ENCODE assay signal across 26 mouse cellular contexts in genomic region chr1:155167453-155167852, GRCm38 (mm10). TPM values are rescaled to one million over a fixed set of nuclear protein-coding genes. Genes with fewer than 3 reads are reported as not detected.
DNase-seq lines count a peak whose midpoint lies in the region; ATAC-seq and TF ChIP-seq lines count a peak whose summit lies in the region.
"Had no signal": no experiment of that assay in that cellular context is flagged by ENCODE, and none has a peak within 500 bp of the region (broad histone marks: within the 10 kb centered on the region; RNA-seq: fewer than 3 reads in every experiment).

No protein-coding gene starts in this region.

- WGBS in forebrain, embryonic 15.5 days: 93% methylated on average over 3 of the region's 3 CpGs
- 85% methylated on average over 3 of the region's 3 CpGs for WGBS in forebrain, embryonic 12.5 days
- WGBS in lung, postnatal 0 days: 64% methylated on average over 3 of the region's 3 CpGs
- WGBS in lung, adult 2 months: 71% methylated on average over 3 of the region's 3 CpGs
- WGBS in kidney, embryonic 15.5 days: 79% methylated on average over 3 of the region's 3 CpGs

- H3K36me3 ChIP-seq in forebrain, embryonic 15.5 days: no peaks in the 10 kb centered on the region
- peaks cover 7% of the 10 kb centered on the region; the same call in 1 of the 2 replicates for H3K36me3 ChIP-seq in forebrain, embryonic 12.5 days (replicated peaks)
- no peaks in the 10 kb centered on the region for H3K36me3 ChIP-seq in lung, postnatal 0 days (ENCODE audit: insufficient read depth, low read length)
- H3K36me3 ChIP-seq in kidney, embryonic 15.5 days: 0 out of 2 replicates have a peak, but pooled peaks cover 3% of the 10 kb centered on the region
- H3K36me3 ChIP-seq: embryonic facial prominence, embryonic 15.5 days; hindbrain, embryonic 12.5 days had no signal

- TF ChIP-seq CTCF in lung, postnatal 0 days (IDR thresholded peaks at IDR 0.05): no peak
- no peak for TF ChIP-seq CTCF in lung, adult 2 months (IDR thresholded peaks at IDR 0.05; ENCODE audit: insufficient read depth, low read length)

- no peak overlapping the region for H3K4me3 ChIP-seq in forebrain, embryonic 15.5 days
- H3K4me3 ChIP-seq in forebrain, embryonic 12.5 days (replicated peaks): no peak overlapping the region
- no peak overlapping the region for H3K4me3 ChIP-seq in lung, postnatal 0 days (ENCODE audit: low read depth, low read length)
- no peak overlapping the region for H3K4me3 ChIP-seq in lung, adult 2 months (replicated peaks; ENCODE audit: extremely low read depth, low read depth, low read length)
- H3K4me3 ChIP-seq in kidney, embryonic 15.5 days (replicated peaks): no peak overlapping the region
- H3K4me3 ChIP-seq: embryonic facial prominence, embryonic 15.5 days; erythroblast, embryonic 14.5 days; forebrain, embryonic 10.5 days; gastrocnemius, adult 2 months; hindbrain, embryonic 12.5 days had no signal

- H3K27ac ChIP-seq in forebrain, embryonic 15.5 days (replicated peaks): 0 out of 2 replicates have a peak overlapping the region, but pooled peaks have one; percentile 8
- no peak overlapping the region for H3K27ac ChIP-seq in forebrain, embryonic 12.5 days
- no peak overlapping the region for H3K27ac ChIP-seq in lung, postnatal 0 days (ENCODE audit: low read length)
- no peak overlapping the region for H3K27ac ChIP-seq in kidney, embryonic 15.5 days
- H3K27ac ChIP-seq: embryonic facial prominence, embryonic 15.5 days; forebrain, embryonic 10.5 days; gastrocnemius, adult 2 months; hindbrain, embryonic 12.5 days had no signal

- H3K27me3 ChIP-seq in forebrain, embryonic 15.5 days: no peaks in the 10 kb centered on the region
- no peaks in the 10 kb centered on the region for H3K27me3 ChIP-seq in forebrain, embryonic 12.5 days
- H3K27me3 ChIP-seq in lung, postnatal 0 days (replicated peaks; ENCODE audit: insufficient read depth, low read length): no peaks in the 10 kb centered on the region
- H3K27me3 ChIP-seq in kidney, embryonic 15.5 days: no peaks in the 10 kb centered on the region
- H3K27me3 ChIP-seq: CH12.LX; embryonic facial prominence, embryonic 15.5 days; hindbrain, embryonic 12.5 days had no signal

- TF ChIP-seq POLR2A in lung, adult 2 months (IDR thresholded peaks at IDR 0.05; ENCODE audit: borderline replicate concordance, extremely low read depth, low read depth, low read length): no peak

- no peaks in the 10 kb centered on the region for H3K9me3 ChIP-seq in forebrain, embryonic 15.5 days
- no peaks in the 10 kb centered on the region for H3K9me3 ChIP-seq in forebrain, embryonic 12.5 days
- no peaks in the 10 kb centered on the region for H3K9me3 ChIP-seq in lung, postnatal 0 days (ENCODE audit: low read length)
- no peaks in the 10 kb centered on the region for H3K9me3 ChIP-seq in kidney, embryonic 15.5 days (replicated peaks)
- H3K9me3 ChIP-seq: embryonic facial prominence, embryonic 15.5 days; forebrain, embryonic 10.5 days; hindbrain, embryonic 12.5 days had no signal

- DNase-seq in lung, postnatal 0 days (ENCODE audit: low spot score): peak; percentile 41
- no peak for DNase-seq in lung, adult 2 months
- DNase-seq in CD4-positive helper T cell, adult 2 months (ENCODE audit: low read depth, low spot score): peak; percentile 35
- DNase-seq in adipocyte (ENCODE audit: low spot score): peak; percentile 62
- no peak for DNase-seq in spleen, adult 18-20 months
- DNase-seq: adrenal gland, postnatal 25 days; cerebellum, adult 11 months; cerebellum, adult 8-10 months; cerebellum, postnatal 14 days; embryo, embryonic 11 days; gastrocnemius, adult 2 months; gastrocnemius, postnatal 25 days; heart, adult 11 months; heart, postnatal 10 days; heart, postnatal 4 days had no signal

- H3K4me2 ChIP-seq in forebrain, embryonic 15.5 days (replicated peaks): no peak overlapping the region
- H3K4me2 ChIP-seq in forebrain, embryonic 12.5 days: no peak overlapping the region
- no peak overlapping the region for H3K4me2 ChIP-seq in lung, postnatal 0 days (replicated peaks; ENCODE audit: low read depth, low read length)
- H3K4me2 ChIP-seq in kidney, embryonic 15.5 days: no peak overlapping the region
- H3K4me2 ChIP-seq: embryonic facial prominence, embryonic 15.5 days; hindbrain, embryonic 12.5 days had no signal

- peaks cover 14% of the 10 kb centered on the region; the same call in 1 of the 2 replicates for H3K4me1 ChIP-seq in forebrain, embryonic 15.5 days
- peaks cover 7% of the 10 kb centered on the region for H3K4me1 ChIP-seq in forebrain, embryonic 12.5 days
- peaks cover 8% of the 10 kb centered on the region; the same call in 1 of the 2 replicates for H3K4me1 ChIP-seq in lung, postnatal 0 days (ENCODE audit: insufficient read depth, low read depth, low read length)
- H3K4me1 ChIP-seq in lung, adult 2 months (ENCODE audit: control insufficient read depth, insufficient read depth, low read length): peaks cover 9% of the 10 kb centered on the region; the same call in 1 of the 2 replicates
- peaks cover 3% of the 10 kb centered on the region; the same call in 1 of the 2 replicates for H3K4me1 ChIP-seq in kidney, embryonic 15.5 days
- H3K4me1 ChIP-seq: hindbrain, embryonic 12.5 days had no signal

- H3K9ac ChIP-seq in forebrain, embryonic 15.5 days (replicated peaks): no peak overlapping the region
- H3K9ac ChIP-seq in forebrain, embryonic 12.5 days: no peak overlapping the region
- H3K9ac ChIP-seq in lung, postnatal 0 days (replicated peaks; ENCODE audit: low read depth): no peak overlapping the region
- H3K9ac ChIP-seq in kidney, embryonic 15.5 days: no peak overlapping the region
- H3K9ac ChIP-seq: embryonic facial prominence, embryonic 15.5 days; hindbrain, embryonic 12.5 days had no signal

- no peak for TF ChIP-seq EP300 in lung, postnatal 0 days (IDR thresholded peaks at IDR 0.05)

- no peak for ATAC-seq in forebrain, embryonic 15.5 days (replicated peaks)
- ATAC-seq in forebrain, embryonic 12.5 days (ENCODE audit: low FRiP score): no peak
- ATAC-seq in lung, postnatal 0 days: peak; percentile 45
- ATAC-seq in kidney, embryonic 15.5 days (replicated peaks; ENCODE audit: low FRiP score): no peak
- ATAC-seq: forebrain, embryonic 16.5 days; hindbrain, embryonic 16.5 days; inflammation-experienced regulatory T-cells, adult 6 months had no signal

RNA-seq across cellular contexts. Expression of gene Stx6, which starts 8.9 kb away (rescaled TPM):
- 129 and 131 TPM in 2 replicates for polyA plus RNA-seq in forebrain, embryonic 15.5 days (2015; fragmentation: Nextera tagmentation; extraction: Ambion mirVana)
- 113 and 124 TPM in 2 replicates for polyA plus RNA-seq in forebrain, embryonic 12.5 days (2016; fragmentation: Nextera tagmentation; extraction: Ambion mirVana)
- polyA plus RNA-seq in lung, postnatal 0 days (2015; fragmentation: Nextera tagmentation; extraction: Ambion mirVana): 74.3 and 77.4 TPM in 2 replicates
- 81.6 and 83.1 TPM in 2 replicates for polyA plus RNA-seq in lung, adult 2 months (2012; rRNA removed)
- polyA plus RNA-seq in kidney, embryonic 15.5 days (2015; fragmentation: Nextera tagmentation; extraction: Ambion mirVana): 65.5 and 82.4 TPM in 2 replicates

RNA-seq across cellular contexts. Expression of gene Mr1, which starts 20.8 kb away (rescaled TPM):
- 0.59 and 0.83 TPM in 2 replicates for polyA plus RNA-seq in forebrain, embryonic 15.5 days (2015; fragmentation: Nextera tagmentation; extraction: Ambion mirVana)
- polyA plus RNA-seq in forebrain, embryonic 12.5 days (2016; fragmentation: Nextera tagmentation; extraction: Ambion mirVana): 0.85 and 1.3 TPM in 2 replicates
- polyA plus RNA-seq in lung, postnatal 0 days (2015; fragmentation: Nextera tagmentation; extraction: Ambion mirVana): 10.5 and 13.2 TPM in 2 replicates
- polyA plus RNA-seq in lung, adult 2 months (2012; rRNA removed): 6.3 and 11.1 TPM in 2 replicates
- polyA plus RNA-seq in kidney, embryonic 15.5 days (2015; fragmentation: Nextera tagmentation; extraction: Ambion mirVana): 5.7 and 6.3 TPM in 2 replicates
- polyA plus RNA-seq: erythroblast, embryonic 14.5 days had no signal

Comparison
In these comparisons a context has a peak if more than half of its experiments do, and no peak if none do; other contexts are left out.
1. DNase-seq: peak in lung, postnatal 0 days (single experiment), CD4-positive helper T cell, adult 2 months (single experiment) and adipocyte (single experiment); none in lung, adult 2 months (single experiment) and spleen, adult 18-20 months (0 of 2).